Mouse (Mus musculus) olfactory bulb, adult 2 months (tissue): ENCODE data around the gene Clcc1.

Experiments
- CTCF ChIP-seq: fragments of 200-500 bp; IDR thresholded peaks from 2 replicates; pipeline ENCODE4 v1.5.1; 2012; ENCODE audit warnings: low read depth, mild to moderate bottlenecking, low read length, moderate library complexity; ENCODE audit not compliant: insufficient read depth
- POLR2A ChIP-seq: fragments of 200-500 bp; IDR thresholded peaks from 2 replicates; pipeline ENCODE4 v1.6.1; 2012; ENCODE audit warnings: mild to moderate bottlenecking, low read depth, low read length, moderate library complexity; ENCODE audit not compliant: insufficient read depth

- TF ChIP-seq CTCF = no peak
- no peak for TF ChIP-seq POLR2A
Measured at GRCm38 (mm10) chr3:108689979-108690378, 36.3 kb downstream of the Clcc1 start.
